8 mouse cellular contexts compared by ENCODE assay signal in genomic region chr14:7791532-7792159, GRCm38 (mm10). TPM values are rescaled to one million over a fixed set of nuclear protein-coding genes. Genes with fewer than 3 reads are reported as not detected.
DNase-seq lines count a peak whose midpoint lies in the region; ATAC-seq and TF ChIP-seq lines count a peak whose summit lies in the region.

Gene Gm26661 (plus strand): TSS chr14:7791587.

- no peaks in the 10 kb centered on the region for H3K9me3 ChIP-seq in embryonic facial prominence, embryonic 14.5 days (ENCODE audit: control insufficient read depth, low read length)
- H3K9me3 ChIP-seq in heart, embryonic 16.5 days (replicated peaks; ENCODE audit: control insufficient read depth, low read length) = no peaks in the 10 kb centered on the region
- H3K9me3 ChIP-seq in kidney, postnatal 0 days (replicated peaks; ENCODE audit: low read length) = no peaks in the 10 kb centered on the region
- no peaks in the 10 kb centered on the region for H3K9me3 ChIP-seq in neural tube, embryonic 15.5 days (replicated peaks)

- no peaks in the 10 kb centered on the region for H3K36me3 ChIP-seq in embryonic facial prominence, embryonic 14.5 days (ENCODE audit: control insufficient read depth, insufficient read depth, low read length)
- no peaks in the 10 kb centered on the region for H3K36me3 ChIP-seq in heart, embryonic 16.5 days (ENCODE audit: control insufficient read depth, insufficient read depth)
- no peaks in the 10 kb centered on the region for H3K36me3 ChIP-seq in kidney, postnatal 0 days (ENCODE audit: insufficient read depth, low read length)
- H3K36me3 ChIP-seq in neural tube, embryonic 15.5 days = no peaks in the 10 kb centered on the region

- peaks cover 11% of the 10 kb centered on the region for H3K4me1 ChIP-seq in embryonic facial prominence, embryonic 14.5 days (ENCODE audit: control insufficient read depth, insufficient read depth, low read length)
- H3K4me1 ChIP-seq in heart, embryonic 16.5 days (ENCODE audit: control insufficient read depth, insufficient read depth, low read length) = peaks cover 8% of the 10 kb centered on the region; the same call in 1 of the 2 replicates
- peaks cover 5% of the 10 kb centered on the region; the same call in 1 of the 2 replicates for H3K4me1 ChIP-seq in kidney, postnatal 0 days (replicated peaks; ENCODE audit: insufficient read depth, low read length)
- no peaks in the 10 kb centered on the region for H3K4me1 ChIP-seq in lung, adult 2 months (ENCODE audit: control insufficient read depth, insufficient read depth, low read length)
- H3K4me1 ChIP-seq in neural tube, embryonic 15.5 days = peaks cover 12% of the 10 kb centered on the region

- H3K4me3 ChIP-seq in embryonic facial prominence, embryonic 14.5 days (ENCODE audit: low read depth, low read length) = peak within 1 kb of the TSS; percentile 38
- peak within 1 kb of the TSS; percentile 51 for H3K4me3 ChIP-seq in heart, embryonic 16.5 days (ENCODE audit: low read length)
- peak within 1 kb of the TSS; percentile 31 for H3K4me3 ChIP-seq in kidney, postnatal 0 days (replicated peaks; ENCODE audit: low read depth, low read length)
- H3K4me3 ChIP-seq in lung, adult 2 months (replicated peaks; ENCODE audit: extremely low read depth, low read depth, low read length) = peak within 1 kb of the TSS; percentile 6
- H3K4me3 ChIP-seq in neural tube, embryonic 15.5 days (replicated peaks) = peak within 1 kb of the TSS; percentile 47

- peaks cover 5% of the 10 kb centered on the region; the same call in 1 of the 2 replicates for H3K27me3 ChIP-seq in embryonic facial prominence, embryonic 14.5 days (replicated peaks; ENCODE audit: control insufficient read depth, insufficient read depth, low read length)
- H3K27me3 ChIP-seq in heart, embryonic 16.5 days (ENCODE audit: control insufficient read depth, insufficient read depth, low read length) = no peaks in the 10 kb centered on the region; the same call in 1 of the 2 replicates
- H3K27me3 ChIP-seq in kidney, postnatal 0 days (ENCODE audit: insufficient read depth, low read length) = no peaks in the 10 kb centered on the region
- H3K27me3 ChIP-seq in neural tube, embryonic 15.5 days (replicated peaks) = no peaks in the 10 kb centered on the region

- 2% methylated on average over 29 of the region's 30 CpGs for WGBS in embryonic facial prominence, embryonic 14.5 days
- 2% methylated on average over 30 of the region's 30 CpGs for WGBS in heart, embryonic 16.5 days
- under 1% methylated on average over 30 of the region's 30 CpGs for WGBS in kidney, postnatal 0 days
- WGBS in lung, adult 2 months = 5% methylated on average over 30 of the region's 30 CpGs
- 3% methylated on average over 30 of the region's 30 CpGs for WGBS in neural tube, embryonic 15.5 days

- no peak within 1 kb of the TSS for H3K27ac ChIP-seq in embryonic facial prominence, embryonic 14.5 days (replicated peaks; ENCODE audit: low read depth, low read length)
- no peak within 1 kb of the TSS for H3K27ac ChIP-seq in heart, embryonic 16.5 days (ENCODE audit: low read length)
- H3K27ac ChIP-seq in kidney, postnatal 0 days = no peak within 1 kb of the TSS
- peak within 1 kb of the TSS; percentile 66; the same call in 1 of the 2 replicates for H3K27ac ChIP-seq in neural tube, embryonic 15.5 days (replicated peaks)

- peak; percentile 52 for TF ChIP-seq CTCF in kidney, postnatal 0 days (IDR thresholded peaks at IDR 0.05; ENCODE audit: low read depth)
- no peak for TF ChIP-seq CTCF in lung, adult 2 months (IDR thresholded peaks at IDR 0.05; ENCODE audit: insufficient read depth, low read length)

- ATAC-seq in embryonic facial prominence, embryonic 14.5 days (ENCODE audit: low read depth) = peak; percentile 91
- ATAC-seq in heart, embryonic 16.5 days (replicated peaks; ENCODE audit: extremely low read depth, insufficient read depth, low FRiP score) = peak; percentile 64
- ATAC-seq in kidney, postnatal 0 days (replicated peaks; ENCODE audit: low FRiP score, low read depth) = peak; percentile 92
- ATAC-seq in neural tube, embryonic 15.5 days (ENCODE audit: low FRiP score) = peak; percentile 90

- H3K4me2 ChIP-seq in embryonic facial prominence, embryonic 14.5 days (ENCODE audit: low read depth, low read length) = peak within 1 kb of the TSS; percentile 72
- H3K4me2 ChIP-seq in heart, embryonic 16.5 days (ENCODE audit: low read depth, low read length) = peak within 1 kb of the TSS; percentile 85
- H3K4me2 ChIP-seq in kidney, postnatal 0 days (ENCODE audit: low read length) = peak within 1 kb of the TSS; percentile 66
- H3K4me2 ChIP-seq in neural tube, embryonic 15.5 days = peak within 1 kb of the TSS; percentile 84

- peak within 1 kb of the TSS; percentile 50 for H3K9ac ChIP-seq in embryonic facial prominence, embryonic 14.5 days (ENCODE audit: low read depth, low read length)
- peak within 1 kb of the TSS; percentile 3; the same call in 1 of the 2 replicates for H3K9ac ChIP-seq in heart, embryonic 16.5 days (ENCODE audit: low read length)
- no peak within 1 kb of the TSS for H3K9ac ChIP-seq in kidney, postnatal 0 days (ENCODE audit: low read depth, low read length)
- H3K9ac ChIP-seq in neural tube, embryonic 15.5 days (replicated peaks) = peak within 1 kb of the TSS; percentile 50

- no peak for TF ChIP-seq POLR2A in lung, adult 2 months (IDR thresholded peaks at IDR 0.05; ENCODE audit: borderline replicate concordance, extremely low read depth, low read depth, low read length)

- peak; percentile 70 for DNase-seq in CD4-positive, CD25-positive, alpha-beta regulatory T cell, adult 2 months (ENCODE audit: low read depth, low spot score)
- DNase-seq in adrenal gland, postnatal 36 days = peak; percentile 76 to 80
- DNase-seq in embryonic facial prominence, embryonic 14.5 days (ENCODE audit: low spot score) = peak; percentile 80
- DNase-seq in kidney, postnatal 0 days (ENCODE audit: low spot score) = peak; percentile 74
- DNase-seq in lung, adult 2 months = peak; percentile 78
- peak; percentile 23 to 25 for DNase-seq in thymus, adult 18-20 months

RNA-seq across cellular contexts. Expression of gene Gm26661, which starts in this region (rescaled TPM):
- not detected for total RNA-seq in adrenal gland, postnatal 36 days (2021)
- 0.67 TPM in 1 of 2 replicates, not detected in the other for polyA plus RNA-seq in embryonic facial prominence, embryonic 14.5 days (2014; fragmentation: Nextera tagmentation; extraction: Ambion mirVana)
- polyA plus RNA-seq in heart, embryonic 16.5 days (2015; fragmentation: Nextera tagmentation; extraction: Ambion mirVana) = not detected in 2 replicates
- not detected in 2 replicates for polyA plus RNA-seq in kidney, postnatal 0 days (2015; fragmentation: Nextera tagmentation; extraction: Ambion mirVana)
- polyA plus RNA-seq in lung, adult 2 months (2012; rRNA removed) = not detected in 2 replicates
- polyA plus RNA-seq in neural tube, embryonic 15.5 days (2015; fragmentation: Nextera tagmentation; extraction: Ambion mirVana) = not detected in 2 replicates

Comparison
In these comparisons a context has a peak if more than half of its experiments do, and no peak if none do; other contexts are left out.
1. Peak in DNase-seq in adrenal gland, postnatal 36 days; RNA of the gene not detected or under 1 TPM.
2. Peak in DNase-seq, ATAC-seq, H3K4me3 ChIP-seq, H3K9ac ChIP-seq and H3K4me2 ChIP-seq in embryonic facial prominence, embryonic 14.5 days; RNA of the gene not detected or under 1 TPM.
3. Peak in ATAC-seq, H3K4me3 ChIP-seq, H3K9ac ChIP-seq and H3K4me2 ChIP-seq in heart, embryonic 16.5 days; RNA of the gene not detected or under 1 TPM.
4. Peak in DNase-seq, ATAC-seq, H3K4me3 ChIP-seq and H3K4me2 ChIP-seq in kidney, postnatal 0 days; RNA of the gene not detected or under 1 TPM.
5. Peak in DNase-seq and H3K4me3 ChIP-seq in lung, adult 2 months; RNA of the gene not detected or under 1 TPM.
6. Peak in ATAC-seq, H3K4me3 ChIP-seq, H3K27ac ChIP-seq, H3K9ac ChIP-seq and H3K4me2 ChIP-seq in neural tube, embryonic 15.5 days; RNA of the gene not detected or under 1 TPM.
7. DNase-seq: peak in every context shown above with its lines; median percentile 80 in embryonic facial prominence, embryonic 14.5 days; 78 in adrenal gland, postnatal 36 days; 78 in lung, adult 2 months; 74 in kidney, postnatal 0 days; 70 in CD4-positive, CD25-positive, alpha-beta regulatory T cell, adult 2 months; 24 in thymus, adult 18-20 months.